Mouse (Mus musculus) neural tube, embryonic 12.5 days (tissue): ENCODE results near the gene Mfng. TPM values are rescaled to one million over a fixed set of nuclear protein-coding genes. Genes with fewer than 3 reads are reported as not detected.

Experiments
- ATAC-seq: fragments of 200-750 bp; cut with Nextera tagmentation; 2 replicates; pipeline ENCODE4 v1.8.0; 2017; ENCODE audit warnings: low read depth, mild to moderate bottlenecking, moderate TSS enrichment, moderate library complexity; ENCODE audit not compliant: low FRiP score
- H3K27ac ChIP-seq: fragments of 300-500 bp; sonication (generic); 2 replicates; pipeline ENCODE4 v1.5.1; 2016
- H3K27me3 ChIP-seq: fragments of 300-500 bp; sonication (generic); replicated peaks from 2 replicates; pipeline ENCODE4 v1.6.1; 2016; ENCODE audit warnings: mild to moderate bottlenecking
- H3K36me3 ChIP-seq: fragments of 300-500 bp; sonication (generic); 2 replicates; pipeline ENCODE4 v1.6.1; 2016; ENCODE audit warnings: mild to moderate bottlenecking
- H3K4me1 ChIP-seq: fragments of 300-500 bp; sonication (generic); 2 replicates; pipeline ENCODE4 v1.6.1; 2016
- H3K4me2 ChIP-seq: fragments of 300-500 bp; sonication (generic); replicated peaks from 2 replicates; pipeline ENCODE4 v1.6.1; 2016; ENCODE audit warnings: mild to moderate bottlenecking
- H3K4me3 ChIP-seq: fragments of 300-500 bp; sonication (generic); 2 replicates; pipeline ENCODE4 v1.5.1; 2016
- H3K9ac ChIP-seq: fragments of 300-500 bp; sonication (generic); 2 replicates; pipeline ENCODE4 v1.6.1; 2016; ENCODE audit warnings: mild to moderate bottlenecking
- H3K9me3 ChIP-seq: fragments of 300-500 bp; sonication (generic); 2 replicates; pipeline ENCODE4 v1.6.1; 2016; ENCODE audit warnings: mild to moderate bottlenecking
- WGBS: fragments of 180-500 bp; shearing (Covaris S2); methylation state at CpG from one replicate; pipeline ENCODE4 v1.1.7; 2016; 5-methylcytosine and 5-hydroxymethylcytosine counted together
- polyA plus RNA-seq: library from polyadenylated mRNA; unstranded; fragments of >200 nt; fragmentation: Nextera tagmentation; extraction: Ambion mirVana; gene quantifications from 2 replicates; pipeline ENCODE4 v1.2.1, GENCODE M21; 2016

Gene Mfng
- polyA plus RNA-seq, 1 experiment from 2014 or later, result 72.9 TPM

- WGBS, result 75% methylated on average over 9 of the region's 9 CpGs
- H3K27me3 ChIP-seq, result no peaks in the 10 kb centered on the region; the same call in 1 of the 2 replicates
- no peak for ATAC-seq
- no peak overlapping the region for H3K4me3 ChIP-seq
- H3K9me3 ChIP-seq, result no peaks in the 10 kb centered on the region
- H3K4me2 ChIP-seq, result no peak overlapping the region
- H3K27ac ChIP-seq, result no peak overlapping the region
- no peak overlapping the region for H3K9ac ChIP-seq
- H3K36me3 ChIP-seq, result no peaks in the 10 kb centered on the region
- peaks cover 14% of the 10 kb centered on the region for H3K4me1 ChIP-seq
Measured at GRCm38 (mm10) chr15:78786411-78786818, 13.1 kb upstream of the Mfng start.

GRCm38 (mm10) chr15:78785961-78786360 is 12.7 kb upstream of the Mfng start:
- no peaks in the 10 kb centered on the region for H3K9me3 ChIP-seq
- no peak overlapping the region for H3K4me2 ChIP-seq
- ATAC-seq, result no peak
- no peak overlapping the region for H3K27ac ChIP-seq
- H3K4me3 ChIP-seq, result no peak overlapping the region
- no peaks in the 10 kb centered on the region for H3K36me3 ChIP-seq
- no peaks in the 10 kb centered on the region; the same call in 1 of the 2 replicates for H3K27me3 ChIP-seq
- H3K4me1 ChIP-seq, result peaks cover 14% of the 10 kb centered on the region
- WGBS, result 19% methylated on average over 6 of the region's 7 CpGs
- H3K9ac ChIP-seq, result 0 out of 2 replicates have a peak overlapping the region, but pooled peaks have one; percentile 13

GRCm38 (mm10) chr15:78785258-78785657 is 12.0 kb upstream of the Mfng start:
- ATAC-seq, result no peak

GRCm38 (mm10) chr15:78784520-78784919 is 11.2 kb upstream of the Mfng start:
- H3K27me3 ChIP-seq, result no peaks in the 10 kb centered on the region; the same call in 1 of the 2 replicates
- H3K4me1 ChIP-seq, result peaks cover 9% of the 10 kb centered on the region
- H3K4me3 ChIP-seq, result no peak overlapping the region
- H3K4me2 ChIP-seq, result no peak overlapping the region
- no peaks in the 10 kb centered on the region for H3K36me3 ChIP-seq
- H3K27ac ChIP-seq, result no peak overlapping the region
- H3K9me3 ChIP-seq, result no peaks in the 10 kb centered on the region
- ATAC-seq, result no peak
- 73% methylated on average over 5 of the region's 5 CpGs for WGBS
- H3K9ac ChIP-seq, result no peak overlapping the region

More at GRCm38 (mm10) chr15:78785258-78785657, 12.0 kb upstream of the Mfng start:
- no peak overlapping the region for H3K4me2 ChIP-seq
- H3K9me3 ChIP-seq, result no peaks in the 10 kb centered on the region
- H3K9ac ChIP-seq, result no peak overlapping the region
- peaks cover 9% of the 10 kb centered on the region for H3K4me1 ChIP-seq
- H3K27me3 ChIP-seq, result no peaks in the 10 kb centered on the region; the same call in 1 of the 2 replicates
- no peak overlapping the region for H3K27ac ChIP-seq
- H3K4me3 ChIP-seq, result no peak overlapping the region
- no peaks in the 10 kb centered on the region for H3K36me3 ChIP-seq
- WGBS, result 96% methylated on average over 7 of the region's 7 CpGs

GRCm38 (mm10) chr15:78782348-78783103 is 9.3 kb upstream of the Mfng start:
- Histone ChIP-seq H3K4me3 (no peak overlapping the region), H3K27ac (no peak overlapping the region), H3K9me3 (no peaks in the 10 kb centered on the region), H3K27me3 (no peaks in the 10 kb centered on the region; the same call in 1 of the 2 replicates), H3K9ac (no peak overlapping the region), H3K36me3 (no peaks in the 10 kb centered on the region), H3K4me1 (peaks cover 23% of the 10 kb centered on the region), H3K4me2 (no peak overlapping the region)
- no peak for ATAC-seq
- 72% methylated on average over 14 of the region's 14 CpGs for WGBS

GRCm38 (mm10) chr15:78780908-78781307 is 7.6 kb upstream of the Mfng start:
- H3K27ac ChIP-seq, result no peak overlapping the region
- H3K9ac ChIP-seq, result no peak overlapping the region
- H3K4me2 ChIP-seq, result no peak overlapping the region
- peaks cover 21% of the 10 kb centered on the region for H3K4me1 ChIP-seq
- no peaks in the 10 kb centered on the region; the same call in 1 of the 2 replicates for H3K27me3 ChIP-seq
- no peaks in the 10 kb centered on the region for H3K9me3 ChIP-seq
- 85% methylated on average over 7 of the region's 7 CpGs for WGBS
- ATAC-seq, result no peak
- no peak overlapping the region for H3K4me3 ChIP-seq
- H3K36me3 ChIP-seq, result no peaks in the 10 kb centered on the region

- Histone ChIP-seq H3K9me3 (no peaks in the 10 kb centered on the region), H3K36me3 (no peaks in the 10 kb centered on the region), H3K27me3 (no peaks in the 10 kb centered on the region; the same call in 1 of the 2 replicates), H3K4me1 (peaks cover 15% of the 10 kb centered on the region), H3K9ac (no peak overlapping the region), H3K4me2 (no peak overlapping the region), H3K4me3 (no peak overlapping the region), H3K27ac (no peak overlapping the region)
- WGBS, result 95% methylated on average over 14 of the region's 14 CpGs
- no peak for ATAC-seq
Measured at GRCm38 (mm10) chr15:78780359-78780758, 7.1 kb upstream of the Mfng start.

- H3K36me3 ChIP-seq, result no peaks in the 10 kb centered on the region
- H3K9me3 ChIP-seq, result no peaks in the 10 kb centered on the region
- H3K27ac ChIP-seq, result no peak overlapping the region
- 89% methylated on average over 5 of the region's 5 CpGs for WGBS
- peaks cover 15% of the 10 kb centered on the region for H3K4me1 ChIP-seq
- no peak overlapping the region for H3K4me3 ChIP-seq
- no peak overlapping the region for H3K4me2 ChIP-seq
- ATAC-seq, result no peak
- H3K27me3 ChIP-seq, result no peaks in the 10 kb centered on the region; the same call in 1 of the 2 replicates
- no peak overlapping the region for H3K9ac ChIP-seq
Measured at GRCm38 (mm10) chr15:78779690-78780089, 6.4 kb upstream of the Mfng start.

GRCm38 (mm10) chr15:78779253-78779652 is 6.0 kb upstream of the Mfng start:
- Histone ChIP-seq H3K4me2 (no peak overlapping the region), H3K9me3 (no peaks in the 10 kb centered on the region), H3K27me3 (no peaks in the 10 kb centered on the region; the same call in 1 of the 2 replicates), H3K4me1 (peaks cover 15% of the 10 kb centered on the region), H3K9ac (no peak overlapping the region), H3K4me3 (no peak overlapping the region), H3K27ac (no peak overlapping the region), H3K36me3 (no peaks in the 10 kb centered on the region)
- peak; percentile 19; the same call in 1 of the 2 replicates for ATAC-seq
- WGBS, result 85% methylated on average over 8 of the region's 8 CpGs

GRCm38 (mm10) chr15:78778077-78778870 is 5.0 kb upstream of the Mfng start:
- no peak overlapping the region for H3K4me3 ChIP-seq
- no peaks in the 10 kb centered on the region for H3K36me3 ChIP-seq
- peaks cover 21% of the 10 kb centered on the region for H3K4me1 ChIP-seq
- no peak overlapping the region for H3K9ac ChIP-seq
- H3K27ac ChIP-seq, result no peak overlapping the region
- 51% methylated on average over 15 of the region's 15 CpGs for WGBS
- no peak for ATAC-seq
- no peak overlapping the region for H3K4me2 ChIP-seq
- H3K9me3 ChIP-seq, result no peaks in the 10 kb centered on the region
- H3K27me3 ChIP-seq, result no peaks in the 10 kb centered on the region; the same call in 1 of the 2 replicates

- Histone ChIP-seq H3K9me3 (no peaks in the 10 kb centered on the region; the same call in 1 of the 2 replicates), H3K36me3 (0 out of 2 replicates have a peak, but pooled peaks cover 4% of the 10 kb centered on the region), H3K27me3 (no peaks in the 10 kb centered on the region), H3K4me1 (peaks cover 44% of the 10 kb centered on the region), H3K4me3 (peak overlapping the region; percentile 35), H3K27ac (peak overlapping the region; percentile 11; the same call in 1 of the 2 replicates), H3K9ac (peak overlapping the region; percentile 44), H3K4me2 (peak overlapping the region; percentile 54)
- WGBS, result 38% methylated on average over 14 of the region's 14 CpGs
- peak; percentile 11; the same call in 1 of the 2 replicates for ATAC-seq
Measured at GRCm38 (mm10) chr15:78772856-78773255, 419 bp downstream of the Mfng start.

GRCm38 (mm10) chr15:78772368-78772763 is 909 bp downstream of the Mfng start:
- Histone ChIP-seq H3K4me3 (peak overlapping the region; percentile 35), H3K36me3 (0 out of 2 replicates have a peak, but pooled peaks cover 4% of the 10 kb centered on the region), H3K4me1 (peaks cover 43% of the 10 kb centered on the region), H3K27me3 (no peaks in the 10 kb centered on the region), H3K27ac (no peak overlapping the region), H3K4me2 (peak overlapping the region; percentile 54), H3K9ac (peak overlapping the region; percentile 44), H3K9me3 (no peaks in the 10 kb centered on the region; the same call in 1 of the 2 replicates)
- ATAC-seq, result no peak
- 53% methylated on average over 4 of the region's 4 CpGs for WGBS
